Mouse (Mus musculus) liver, embryonic 14 days (tissue): ENCODE results near the gene Xxylt1. TPM values are rescaled to one million over a fixed set of nuclear protein-coding genes. Genes with fewer than 3 reads are reported as not detected.

Experiments used
- polyA plus RNA-seq: library from polyadenylated mRNA; depleted of rRNA; stranded (reverse); fragments of >200 nt; gene quantifications from 2 replicates; pipeline ENCODE4 v1.2.3, GENCODE M21; 2012; rRNA removed

Xxylt1 gene
- polyA plus RNA-seq: 1.8 and 2.1 TPM in 2 replicates

DNA sequence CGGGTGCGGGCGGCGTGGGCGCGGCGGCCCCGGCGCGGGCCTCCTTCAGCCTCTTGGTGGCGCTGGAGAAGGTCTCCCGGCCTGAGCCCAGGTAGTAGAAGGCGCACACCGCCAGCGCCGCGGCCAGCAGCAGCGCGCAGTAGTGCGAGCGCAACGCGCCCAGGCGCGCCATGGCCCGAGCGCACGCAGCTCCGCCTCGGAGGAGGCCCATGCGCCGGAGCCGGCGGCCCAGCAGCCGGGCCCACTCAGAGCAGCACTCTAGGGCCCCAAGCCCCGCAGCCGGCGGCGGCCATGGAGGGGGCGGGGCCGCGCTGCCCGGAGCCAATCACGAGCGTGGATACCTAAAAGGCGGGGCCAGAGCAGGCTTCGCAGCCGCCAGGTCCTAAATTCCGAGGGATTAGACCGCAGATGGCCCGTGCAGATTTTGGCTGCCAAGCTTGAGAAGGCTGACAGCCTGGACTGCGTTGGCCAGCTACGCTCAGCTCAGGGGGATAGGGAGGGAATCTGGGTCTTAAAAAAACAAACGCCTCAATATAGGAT lies at the start of gene Xxylt1:
Gene Xxylt1, minus strand, starts transcription at position 308 of the 540 bp plus-strand sequence.

Other genes with a start within 250 kb of the Xxylt1 start
- 4.7 and 5.5 TPM in 2 replicates for gene Acap2, start 119.8 kb upstream of the Xxylt1 start, polyA plus RNA-seq
- 13.5 and 15.7 TPM in 2 replicates for gene Ppp1r2, start 193.8 kb upstream of the Xxylt1 start, polyA plus RNA-seq
- gene Apod, start 233.4 kb upstream of the Xxylt1 start, polyA plus RNA-seq: 0.03 TPM in 1 of 2 replicates, not detected in the other